Mouse (Mus musculus) layer of hippocampus, postnatal 36 days (tissue): ENCODE results near the gene Acap2. TPM values are rescaled to one million over a fixed set of nuclear protein-coding genes. Genes with fewer than 3 reads are reported as not detected.

Experiments used
- DNase-seq, 2 experiments: peaks; one replicate each; pipeline ENCODE4 v3.0.0; 2022
- total RNA-seq, 2 experiments: library from RNA; stranded (reverse); gene quantifications; 2 replicates each; pipeline ENCODE4 v1.2.3; 2021

The Acap2 gene
- total RNA-seq, 2 experiments from 2014 or later: 131 to 145 TPM

DNA sequence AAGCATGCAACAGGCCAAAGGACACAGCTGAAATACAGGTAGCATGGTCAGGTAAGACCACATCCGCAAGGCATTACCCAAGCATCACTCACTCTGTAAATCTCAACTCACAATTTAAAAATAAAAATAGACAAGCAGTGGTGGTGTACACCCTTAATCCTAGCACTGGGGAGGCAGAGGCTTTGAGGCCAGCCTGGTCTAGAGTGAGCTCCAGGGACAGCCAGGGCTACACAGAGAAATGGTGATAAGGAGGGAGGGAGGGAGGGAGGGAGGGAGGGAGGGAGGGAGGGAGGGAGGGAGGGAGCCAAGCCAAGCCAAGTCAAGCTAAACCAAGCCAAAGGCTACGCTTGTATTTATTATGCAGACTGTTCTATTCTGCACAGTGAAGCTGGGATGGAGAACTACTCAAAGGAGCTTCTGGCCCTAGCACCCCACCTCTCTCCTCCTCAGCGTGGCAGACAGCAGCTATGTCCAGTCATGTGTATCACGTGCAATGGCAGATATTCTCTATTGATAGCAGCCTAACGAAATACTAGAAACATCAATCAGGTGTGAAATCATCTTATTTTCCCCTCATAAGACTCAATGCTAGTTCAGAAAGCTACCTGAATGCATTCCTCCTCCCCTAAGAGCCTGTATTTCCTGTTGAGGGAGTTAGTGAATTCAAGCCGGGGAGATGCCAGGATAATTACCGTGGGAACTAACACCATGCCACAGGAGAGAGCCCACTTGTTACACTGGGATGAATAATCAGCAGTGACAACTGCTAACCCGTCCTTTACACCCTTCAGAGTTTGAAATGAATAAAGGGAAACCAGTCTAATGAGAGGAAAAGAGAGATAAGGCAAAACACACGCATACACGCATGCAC is 33.8 kb downstream of the Acap2 start:
- no peak for DNase-seq

DNA sequence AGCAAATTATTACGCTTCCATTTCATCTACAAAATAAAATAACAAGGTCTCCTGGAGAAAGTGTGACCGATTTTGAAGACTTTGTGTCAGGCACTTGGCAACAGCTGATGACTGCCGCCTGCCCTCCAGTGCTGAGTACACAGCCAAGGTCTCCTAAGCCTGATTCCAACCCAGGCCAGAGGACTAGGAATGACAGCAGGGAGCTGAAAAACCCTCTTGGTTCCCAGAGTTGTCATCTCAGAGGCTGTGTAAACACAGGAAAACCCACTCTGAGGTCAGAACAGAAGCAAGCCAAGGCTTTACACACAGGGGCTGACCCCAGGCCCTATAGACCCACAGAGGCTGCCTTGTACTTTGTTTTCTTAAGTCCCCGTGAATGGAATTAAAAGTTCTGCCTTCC is 35.1 kb downstream of the Acap2 start:
- no peak for DNase-seq

DNA sequence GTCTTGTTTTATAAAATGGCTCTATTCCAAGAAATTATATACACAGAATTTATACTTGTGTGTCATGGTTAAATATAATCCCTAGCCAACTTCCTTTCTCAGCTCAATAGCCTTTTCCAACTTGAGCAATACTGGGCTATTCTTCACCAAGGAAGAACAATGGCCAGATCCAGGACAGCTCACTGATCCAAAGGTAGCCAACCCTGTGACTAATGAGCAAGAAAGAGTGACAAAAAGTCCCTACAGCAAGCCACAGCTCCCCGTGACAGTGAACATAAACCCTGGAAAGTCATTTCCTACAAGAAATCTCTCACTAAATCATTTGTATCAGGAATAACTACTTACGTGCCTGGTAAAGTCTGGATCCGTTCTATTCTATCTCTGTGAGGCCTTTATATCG is 35.6 kb downstream of the Acap2 start:
- no peak for DNase-seq

DNA sequence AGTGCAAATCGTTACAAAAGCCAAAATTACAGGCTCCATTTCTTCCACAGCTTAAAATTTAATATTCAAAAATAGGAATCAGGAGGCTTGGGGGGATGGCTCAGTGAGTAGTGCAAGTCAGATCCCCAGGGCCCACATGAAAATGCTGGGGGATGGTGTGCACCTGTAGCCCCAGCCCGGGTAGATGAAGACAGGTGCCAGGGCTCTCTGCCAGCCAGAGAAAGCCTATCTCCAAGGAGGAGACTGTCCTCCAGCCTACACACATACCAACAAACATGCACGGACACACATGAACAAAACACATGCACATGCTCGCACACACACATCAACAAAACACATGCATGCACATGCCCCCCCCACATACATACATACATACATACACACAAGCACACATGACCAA is 36.9 kb downstream of the Acap2 start:
- no peak for DNase-seq

DNA sequence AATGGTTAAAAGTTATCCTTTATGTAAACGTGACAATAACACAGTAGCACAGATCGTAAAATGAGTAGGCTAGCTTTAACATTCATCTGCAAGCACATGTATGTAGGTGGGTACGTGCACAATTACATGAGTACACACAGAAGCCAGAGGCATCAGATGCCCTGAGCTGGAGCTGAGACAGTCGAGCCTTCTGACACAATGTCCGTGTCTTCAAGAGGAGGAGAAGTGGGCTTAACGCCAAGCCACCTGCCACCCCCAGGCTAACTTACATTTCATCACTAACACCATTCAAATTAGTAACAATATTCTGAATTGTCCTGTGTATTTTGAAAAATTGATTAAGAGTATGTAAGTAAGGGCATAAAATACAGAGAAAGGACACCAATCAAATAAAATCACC is 40.6 kb downstream of the Acap2 start:
- no peak for DNase-seq

DNA sequence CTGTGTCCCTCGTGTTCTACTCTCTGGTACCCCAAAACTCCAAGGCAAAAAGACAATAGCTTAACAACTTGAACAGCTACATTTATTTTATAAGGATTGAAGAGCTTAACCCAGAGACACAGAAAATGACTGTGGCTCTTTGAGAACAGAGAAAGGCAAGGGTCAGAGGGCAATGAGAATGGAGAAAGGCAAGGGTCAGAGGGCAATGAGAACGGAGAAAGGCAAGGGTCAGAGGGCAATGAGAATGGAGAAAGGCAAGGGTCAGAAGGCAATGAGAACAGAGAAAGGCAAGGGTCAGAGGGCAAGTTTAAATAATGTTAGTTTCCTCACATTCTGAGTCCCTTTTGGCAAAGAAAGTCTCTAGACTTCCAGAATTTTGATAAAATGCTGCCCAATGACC is 41.6 kb downstream of the Acap2 start:
- DNase-seq: no peak

DNA sequence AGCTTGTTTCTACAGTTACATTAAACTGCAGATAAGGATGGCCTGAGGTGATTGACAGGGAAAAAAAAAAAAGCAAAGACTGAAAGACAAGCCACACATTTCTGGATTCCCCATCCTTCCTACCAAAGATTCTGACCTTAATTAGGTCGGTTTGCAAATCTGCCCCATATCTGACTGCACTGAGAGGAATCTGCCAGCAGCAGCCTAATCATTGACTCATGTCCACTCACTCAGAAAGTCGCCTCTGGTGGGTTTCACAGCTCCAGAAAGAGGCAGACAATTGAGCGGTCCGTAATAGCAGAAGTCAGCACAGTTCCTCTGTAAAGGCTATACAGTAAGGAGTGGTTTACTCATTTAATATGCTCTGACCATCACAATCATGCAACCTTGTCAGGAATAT is 51.2 kb downstream of the Acap2 start:
- no peak for DNase-seq

DNA sequence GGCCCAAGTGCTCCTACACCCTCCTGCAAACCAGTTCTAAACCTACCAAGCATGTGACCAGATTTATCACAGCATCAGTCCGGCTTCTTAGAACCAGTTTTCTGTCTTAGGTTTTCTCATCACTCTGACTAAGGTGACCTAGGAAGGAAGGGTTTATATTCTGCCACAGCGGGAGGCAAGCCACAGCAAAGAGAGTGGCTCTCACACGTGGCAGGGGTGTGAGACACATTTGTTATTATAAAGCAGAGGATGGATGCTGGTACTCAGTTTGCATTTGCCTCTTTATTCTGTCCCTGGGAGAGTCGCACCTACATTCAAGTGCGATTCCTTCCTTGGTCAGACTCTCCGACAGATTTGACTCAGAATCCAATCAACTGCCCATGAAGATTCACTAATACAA is 52.2 kb downstream of the Acap2 start:
- no peak for DNase-seq

DNA sequence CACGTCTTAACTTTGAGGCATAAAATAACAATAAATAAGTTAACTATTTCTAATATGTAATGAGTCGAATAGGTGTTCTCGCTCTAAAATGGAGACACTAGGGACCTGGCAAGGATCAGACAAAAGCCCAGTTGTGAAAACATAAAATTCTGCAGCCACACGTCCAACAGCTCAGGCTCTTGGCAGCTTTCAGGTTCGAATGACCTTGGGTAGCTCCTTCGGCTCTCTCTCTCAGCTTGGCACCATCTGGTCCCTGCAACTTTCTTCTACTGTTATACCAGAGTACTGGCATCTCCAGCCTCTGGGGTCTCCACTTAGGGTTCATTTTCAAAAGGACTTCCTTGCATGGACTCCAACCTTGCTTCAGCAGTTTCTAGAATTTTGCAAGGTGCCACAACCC is 53.3 kb downstream of the Acap2 start:
- no peak for DNase-seq

DNA sequence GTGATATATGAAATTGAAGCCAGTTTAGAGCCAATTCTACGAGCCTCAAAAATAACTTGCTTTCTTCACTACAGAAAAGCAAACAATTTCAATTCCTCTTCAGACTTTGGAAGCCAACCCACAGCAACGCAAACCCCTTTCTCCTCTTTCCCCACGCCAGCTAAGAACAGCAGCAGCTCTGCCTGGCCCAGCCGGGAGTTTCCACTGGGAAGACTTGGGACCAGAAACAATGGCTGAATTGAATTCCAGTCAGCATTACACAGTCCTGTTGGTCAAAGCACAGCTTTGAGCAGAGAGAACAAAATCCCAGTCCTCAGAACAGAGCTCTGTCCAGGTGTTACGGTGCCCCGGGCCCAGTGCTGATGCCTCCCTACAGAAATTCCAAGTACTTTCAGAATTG is 59.1 kb downstream of the Acap2 start:
- no peak for DNase-seq

DNA sequence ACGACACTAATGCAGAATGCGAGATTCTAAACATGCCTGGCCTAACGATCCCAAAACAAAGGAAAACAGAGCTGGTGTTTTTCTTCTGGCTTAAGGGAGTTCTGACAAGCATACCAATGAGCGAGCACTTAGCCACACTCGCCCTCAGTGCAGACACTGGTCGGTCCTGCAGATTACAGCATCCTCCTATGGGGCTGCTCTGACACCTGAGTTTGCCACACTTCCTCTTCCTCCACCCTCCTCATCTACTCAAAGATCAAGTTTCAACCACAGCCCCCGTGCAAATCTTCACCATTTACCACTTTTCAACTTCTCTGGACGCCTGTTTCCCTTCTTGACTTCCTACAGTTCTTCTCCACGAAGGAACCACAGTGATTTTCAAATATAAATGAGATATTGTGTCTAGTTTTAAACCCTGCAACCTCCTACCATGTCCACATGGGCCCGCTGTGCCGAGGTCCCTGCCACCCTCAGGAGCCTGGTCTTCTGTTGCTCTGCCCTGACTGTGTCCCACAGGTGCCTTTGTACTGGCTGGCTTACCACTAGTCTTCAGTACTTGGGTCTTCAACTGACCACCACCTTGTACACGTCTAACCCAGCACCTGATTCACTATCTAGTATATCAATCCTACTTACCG is 64.3 kb downstream of the Acap2 start:
- no peak for DNase-seq

DNA sequence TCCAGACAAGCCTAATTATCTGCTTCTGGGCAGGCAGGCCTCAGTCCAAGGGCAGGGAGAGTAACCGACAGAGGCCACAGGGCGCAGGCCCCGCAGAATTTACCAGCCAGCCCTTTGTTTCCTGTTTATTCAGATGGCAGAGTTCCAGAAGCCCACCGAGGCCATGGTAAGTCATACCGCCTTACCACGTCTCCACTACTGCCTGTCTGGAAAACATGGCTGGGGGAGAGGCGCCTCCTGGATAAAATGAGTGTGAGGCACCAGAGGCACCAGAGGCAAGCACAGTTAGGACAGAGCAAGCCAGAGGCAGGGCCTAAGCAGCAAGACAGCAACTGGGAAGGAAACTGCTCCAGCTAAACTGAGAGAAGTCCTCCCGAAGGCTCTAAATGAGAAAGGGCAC is 65.5 kb downstream of the Acap2 start:
- DNase-seq: no peak

DNA sequence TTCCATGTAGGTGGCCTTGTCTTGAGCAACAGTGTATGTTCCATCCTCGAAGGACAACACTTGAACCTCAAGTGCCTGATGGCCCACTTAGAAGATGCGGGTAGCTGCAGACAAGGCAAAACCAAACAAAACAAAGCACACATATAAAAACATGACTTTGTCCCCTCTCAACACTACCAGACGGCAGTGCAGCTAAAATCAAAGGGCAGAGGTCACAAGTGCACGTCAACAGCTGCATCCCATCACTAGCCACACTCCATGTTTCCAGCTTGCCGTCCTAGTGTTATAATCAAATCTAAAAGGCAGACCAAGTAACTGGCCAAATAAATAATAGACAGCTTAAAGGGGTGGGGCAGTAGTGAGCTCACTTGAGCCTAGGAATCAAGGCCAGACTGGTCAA is 69.5 kb downstream of the Acap2 start:
- DNase-seq: no peak

DNA sequence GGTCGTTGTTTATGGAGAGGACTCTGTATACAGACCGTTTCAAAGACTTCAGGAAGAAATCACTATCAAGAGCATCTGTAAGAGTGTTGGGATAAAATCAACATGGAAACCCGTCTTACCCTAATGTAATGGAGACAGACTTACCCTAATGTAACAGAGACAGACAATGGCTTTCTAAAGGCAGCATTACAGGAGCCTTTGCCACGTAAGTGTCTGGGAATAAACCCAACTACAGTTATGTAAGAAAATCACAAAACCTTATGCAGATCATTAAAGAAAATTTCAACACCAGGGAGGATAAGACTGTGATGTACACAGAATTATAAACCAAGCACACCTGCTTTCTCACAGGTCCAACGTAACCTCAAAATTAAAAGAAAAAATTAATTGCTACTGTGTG is 72.9 kb downstream of the Acap2 start:
- DNase-seq: no peak

DNA sequence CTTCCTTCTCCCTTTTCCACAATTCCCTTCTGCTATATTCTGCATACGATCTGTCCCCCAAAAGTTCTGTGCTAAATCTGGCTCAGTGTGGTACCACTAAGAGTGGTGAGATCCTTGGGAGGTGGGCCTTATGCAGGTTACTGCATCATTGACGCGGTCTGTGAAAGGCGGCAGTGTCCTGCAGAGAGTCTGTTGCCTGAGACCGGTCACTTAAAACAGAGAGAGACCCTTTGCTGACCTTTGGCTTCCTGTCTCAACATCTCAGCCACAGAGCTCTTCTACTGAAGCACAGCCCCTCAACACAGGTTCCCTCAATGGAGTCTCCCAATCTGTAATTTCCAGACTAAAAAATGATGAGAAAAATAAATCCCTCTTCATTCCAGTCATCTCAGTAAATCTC is 76.1 kb downstream of the Acap2 start:
- no peak for DNase-seq

DNA sequence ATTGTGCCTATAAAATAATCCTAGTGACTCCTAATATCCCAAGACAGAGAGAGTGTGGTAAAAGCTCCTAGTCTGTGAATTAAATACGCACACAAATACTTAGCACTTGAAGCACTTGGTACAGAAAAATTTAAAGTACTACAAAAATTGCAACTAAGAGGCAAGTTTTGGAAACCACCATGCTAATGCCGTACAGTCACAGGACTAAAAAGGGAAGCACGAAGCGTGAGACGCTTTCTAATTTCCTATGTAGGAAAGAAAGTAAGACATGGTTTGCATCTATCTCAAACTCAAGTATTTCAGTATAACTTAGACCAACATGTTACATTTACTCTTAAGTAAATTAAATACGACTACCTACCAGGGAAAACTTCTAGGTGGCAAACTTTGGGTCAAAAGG is 79.4 kb downstream of the Acap2 start:
- no peak for DNase-seq

DNA sequence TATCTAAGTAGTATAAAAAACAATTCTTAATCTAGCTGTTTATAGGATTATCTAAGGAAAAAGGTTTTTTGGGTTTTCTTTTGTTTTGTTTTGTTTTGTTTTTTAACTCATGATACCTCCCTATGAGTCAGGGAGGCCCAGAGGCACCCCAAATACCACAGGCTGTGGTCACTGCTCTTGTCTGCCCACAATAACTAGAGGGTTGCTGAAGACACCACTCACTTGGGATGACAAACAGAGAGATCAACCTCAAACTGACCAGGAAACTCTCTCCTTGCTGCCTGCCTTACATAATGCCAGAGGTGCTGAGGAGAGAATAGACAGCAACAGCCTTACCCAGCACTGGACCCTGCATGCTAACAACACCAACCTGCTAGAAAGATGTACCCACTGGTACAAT is 87.4 kb downstream of the Acap2 start:
- no peak for DNase-seq

DNA sequence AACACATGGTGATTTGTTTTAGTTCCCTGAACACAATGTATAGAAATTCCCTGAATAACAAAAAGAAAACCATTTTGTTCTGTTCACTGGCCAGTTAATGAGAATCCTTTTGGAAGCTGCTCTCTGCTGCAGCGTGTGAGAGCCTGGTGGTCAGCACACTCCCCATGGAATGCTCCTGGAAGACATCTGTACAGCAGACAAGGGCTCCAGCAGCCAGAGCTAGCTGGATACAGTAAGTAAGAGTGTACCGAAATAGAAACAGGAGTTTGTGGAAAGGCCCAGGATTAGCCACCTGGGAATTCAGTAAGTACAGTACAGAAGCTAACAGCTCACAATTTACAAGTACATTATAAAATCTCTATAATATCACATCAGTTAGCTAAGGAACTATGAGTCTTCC is 99.7 kb downstream of the Acap2 start:
- DNase-seq: no peak

DNA sequence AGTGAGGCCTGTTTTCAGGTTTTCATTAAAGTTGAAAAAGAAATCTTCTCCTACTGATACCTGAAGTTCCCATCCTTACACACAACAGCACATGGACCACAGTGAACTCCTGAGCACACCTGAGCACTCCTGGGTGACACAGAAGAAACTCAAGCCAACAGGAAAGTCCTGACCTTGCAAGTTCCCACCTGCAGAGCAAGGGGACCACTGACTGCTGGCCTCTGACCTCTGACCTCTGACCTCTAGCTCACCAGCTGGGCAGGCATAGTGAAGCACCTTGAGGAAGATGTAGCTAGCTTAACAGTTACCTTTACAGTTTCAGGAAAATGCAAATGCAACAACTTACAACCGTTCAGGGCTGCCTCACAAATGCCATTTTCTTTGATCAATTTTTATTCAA is 101.1 kb downstream of the Acap2 start:
- no peak for DNase-seq

DNA sequence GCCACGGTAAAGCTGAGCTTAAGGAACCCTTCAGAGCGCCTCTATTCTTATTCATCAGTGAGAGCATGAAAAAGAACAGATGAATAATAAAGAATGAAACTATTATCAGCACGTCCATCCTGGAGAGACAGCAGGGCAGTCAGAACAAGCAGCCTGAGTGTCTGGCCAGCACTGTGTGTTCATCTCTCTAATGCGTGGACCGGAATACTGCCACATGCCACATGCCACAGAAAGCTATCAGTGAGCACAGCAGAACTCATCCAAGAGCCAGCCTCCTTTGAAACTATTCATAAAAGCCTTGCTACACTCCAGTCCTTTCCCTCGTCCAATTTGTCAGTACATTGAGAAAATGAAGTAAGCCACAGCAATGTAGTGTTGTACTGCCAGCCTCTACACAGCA is 107.0 kb downstream of the Acap2 start:
- DNase-seq: peak; percentile 23 to 40

DNA sequence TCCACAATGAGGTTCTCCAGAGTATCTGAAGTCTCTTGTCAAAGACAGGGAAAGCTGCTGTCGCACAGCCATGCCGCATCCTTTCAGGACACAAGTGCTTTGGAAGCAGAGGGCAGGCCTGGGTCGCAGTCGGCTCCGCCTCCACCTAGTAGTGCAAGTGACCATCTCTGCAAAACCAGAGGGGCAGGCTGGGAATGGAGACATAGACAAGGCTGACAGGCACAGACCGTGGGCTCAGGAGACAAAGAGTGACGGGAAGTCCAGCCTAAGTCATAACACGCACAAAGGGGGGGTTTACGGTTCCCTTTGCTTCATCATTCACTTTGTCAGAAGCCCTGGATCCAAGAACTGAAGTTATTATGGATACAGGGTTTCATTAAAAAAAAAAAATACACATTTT is 107.9 kb downstream of the Acap2 start:
- DNase-seq: no peak

DNA sequence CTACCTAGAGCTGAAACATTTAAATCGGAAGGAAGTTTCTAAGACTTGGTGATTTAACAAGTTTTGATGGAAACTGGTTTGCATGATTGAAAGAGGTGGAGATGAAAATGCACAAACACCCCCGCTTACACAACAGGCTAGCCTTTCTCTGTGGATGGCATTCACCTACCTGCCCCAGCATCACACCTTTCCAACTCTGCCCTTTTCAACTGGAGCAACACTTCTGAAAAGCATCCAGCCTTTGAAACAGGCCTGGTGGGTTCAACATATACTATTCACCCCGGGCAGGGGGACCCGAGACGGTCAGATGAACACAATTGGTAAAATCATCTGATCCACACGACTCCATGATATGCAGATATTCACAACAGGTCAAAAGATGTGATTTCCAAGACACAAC is 119.2 kb downstream of the Acap2 start:
- DNase-seq: no peak

DNA sequence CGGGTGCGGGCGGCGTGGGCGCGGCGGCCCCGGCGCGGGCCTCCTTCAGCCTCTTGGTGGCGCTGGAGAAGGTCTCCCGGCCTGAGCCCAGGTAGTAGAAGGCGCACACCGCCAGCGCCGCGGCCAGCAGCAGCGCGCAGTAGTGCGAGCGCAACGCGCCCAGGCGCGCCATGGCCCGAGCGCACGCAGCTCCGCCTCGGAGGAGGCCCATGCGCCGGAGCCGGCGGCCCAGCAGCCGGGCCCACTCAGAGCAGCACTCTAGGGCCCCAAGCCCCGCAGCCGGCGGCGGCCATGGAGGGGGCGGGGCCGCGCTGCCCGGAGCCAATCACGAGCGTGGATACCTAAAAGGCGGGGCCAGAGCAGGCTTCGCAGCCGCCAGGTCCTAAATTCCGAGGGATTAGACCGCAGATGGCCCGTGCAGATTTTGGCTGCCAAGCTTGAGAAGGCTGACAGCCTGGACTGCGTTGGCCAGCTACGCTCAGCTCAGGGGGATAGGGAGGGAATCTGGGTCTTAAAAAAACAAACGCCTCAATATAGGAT is 119.8 kb downstream of the Acap2 start, which contains the start of gene Xxylt1:
Xxylt1 (minus strand) TSS at position 308 of the 540 bp plus-strand sequence.
- peak; percentile 96 for DNase-seq

DNA sequence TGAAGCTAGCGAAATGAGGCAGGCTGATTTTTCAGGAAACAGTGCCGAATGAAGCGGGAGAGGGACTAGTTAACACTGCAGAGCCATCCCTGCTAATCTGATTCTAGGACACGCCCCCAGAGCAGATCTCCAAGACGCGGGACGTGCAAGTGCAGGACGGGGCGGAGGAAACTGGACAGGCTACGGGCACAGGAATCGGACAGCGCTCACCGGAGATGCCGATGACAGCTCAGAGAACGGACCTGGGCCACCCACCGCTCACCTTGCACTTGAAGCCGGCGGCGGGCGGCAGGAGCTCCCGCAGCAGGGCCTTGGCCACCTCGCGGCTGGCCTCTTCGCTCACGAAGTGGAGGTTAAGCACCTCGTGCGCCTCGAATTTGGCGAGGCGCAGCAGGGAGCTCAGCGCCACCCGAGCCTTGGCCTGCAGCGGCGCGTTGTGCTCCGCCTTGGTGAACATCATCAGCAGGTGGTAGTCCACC is 120.4 kb downstream of the Acap2 start:
- DNase-seq: peak; percentile 42 to 51
